Mouse (Mus musculus) gastrocnemius, adult 8-10 months (tissue): ENCODE measurements around the gene Arl2. TPM values are rescaled to one million over a fixed set of nuclear protein-coding genes. Genes with fewer than 3 reads are reported as not detected.
"Not testable (repeated sequence)": the region's sequence is repeated elsewhere in the genome, so short reads cannot be mapped to it uniquely, and the experiment has no call there.

Source experiments
- DNase-seq, 2 experiments: peaks; one replicate each; pipeline ENCODE4 v3.0.0; 2022; ENCODE audit warnings: low spot score in 2 of 2
- total RNA-seq, 4 experiments: library from RNA; stranded (reverse); gene quantifications; 2 replicates each; pipeline ENCODE4 v1.2.4; 2022

Arl2 gene
- 10 to 100 TPM; 68.5 to 81.8 (median 69.9) TPM for total RNA-seq

DNA sequence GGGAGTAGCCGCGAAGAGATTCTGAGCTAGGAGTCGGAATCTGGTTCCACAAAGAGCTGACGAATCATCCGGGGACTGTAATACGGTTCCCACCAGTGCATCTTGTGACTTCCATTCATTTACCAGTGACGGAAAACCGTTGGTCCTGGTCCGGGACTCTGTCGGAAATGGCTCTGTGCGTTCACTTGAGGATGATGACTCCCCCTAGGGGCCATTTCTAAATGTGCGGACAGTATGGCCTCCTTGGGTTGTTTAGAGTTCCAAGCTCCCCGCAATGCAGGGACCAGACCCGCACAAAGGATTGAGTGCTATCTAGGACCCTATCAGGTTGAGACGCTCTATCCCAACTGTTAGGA is at the start of gene Arl2:
Gene Arl2, minus strand, starts transcription at position 155 of the 356 bp plus-strand sequence.
- peak; percentile 57 to 60 for DNase-seq

DNA sequence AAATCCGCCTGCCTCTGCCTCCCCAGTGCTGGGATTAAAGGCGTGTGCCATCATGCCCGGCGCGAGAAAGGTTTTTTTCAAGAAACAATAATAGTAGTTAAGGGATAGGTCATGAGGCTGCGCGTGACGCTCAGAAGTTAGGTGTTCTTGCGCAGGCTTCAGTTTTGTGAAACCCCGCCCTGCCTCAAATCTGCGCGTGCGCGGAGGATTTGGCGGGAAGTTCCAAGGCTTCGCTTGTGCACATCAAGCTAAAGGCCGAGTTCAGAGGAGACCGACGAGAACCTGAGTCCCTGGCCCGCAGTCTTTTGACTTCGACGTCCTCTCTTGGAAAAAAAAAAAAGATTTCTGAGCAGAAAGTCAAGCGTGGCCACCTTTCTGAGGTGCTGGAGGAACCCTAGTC is 42.8 kb upstream of the Arl2 start, which contains the start of gene Majin:
Gene Majin, plus strand, starts transcription at position 258 of the 400 bp plus-strand sequence.
- no peak for DNase-seq

DNA sequence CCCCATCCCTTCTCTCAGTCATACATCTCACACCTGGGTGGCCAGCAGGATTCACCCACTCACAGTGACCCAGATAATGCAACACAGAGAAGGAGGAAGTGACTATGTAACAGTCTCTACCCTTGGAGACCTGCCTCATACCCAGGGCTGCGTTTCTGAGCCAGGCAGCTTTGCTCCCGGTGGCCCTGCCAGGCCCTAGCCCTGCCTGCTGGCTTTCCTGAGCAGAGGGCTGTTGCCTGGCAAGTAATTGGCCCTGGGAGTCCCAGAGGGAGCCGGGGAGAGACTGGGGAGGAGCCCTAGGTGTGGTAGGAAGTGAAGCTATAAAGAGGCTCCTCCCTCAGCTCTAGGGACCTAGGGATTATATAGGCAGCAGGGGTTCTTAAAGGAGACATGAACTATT is 41.2 kb upstream of the Arl2 start:
- DNase-seq, result no peak

DNA sequence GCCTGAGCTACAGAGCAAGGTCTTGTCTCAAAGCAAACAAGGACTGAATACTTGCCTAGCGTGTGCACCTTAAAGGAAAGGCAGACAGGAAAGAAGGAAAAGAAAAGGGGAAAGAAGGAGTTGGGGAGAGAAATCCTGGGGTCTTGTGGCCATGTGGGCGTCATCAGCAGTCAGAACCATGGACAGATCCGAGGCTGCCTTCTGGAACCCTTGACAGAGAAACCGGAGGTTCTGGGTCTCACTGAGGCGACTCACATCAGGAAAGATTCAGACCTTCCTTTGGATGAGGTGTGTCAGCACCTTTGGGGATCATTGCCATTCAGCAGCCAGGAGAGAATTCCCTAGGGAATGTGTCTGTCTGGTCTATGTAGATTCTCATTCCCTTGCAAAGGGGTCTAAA is 40.3 kb upstream of the Arl2 start:
- DNase-seq, result no peak

DNA sequence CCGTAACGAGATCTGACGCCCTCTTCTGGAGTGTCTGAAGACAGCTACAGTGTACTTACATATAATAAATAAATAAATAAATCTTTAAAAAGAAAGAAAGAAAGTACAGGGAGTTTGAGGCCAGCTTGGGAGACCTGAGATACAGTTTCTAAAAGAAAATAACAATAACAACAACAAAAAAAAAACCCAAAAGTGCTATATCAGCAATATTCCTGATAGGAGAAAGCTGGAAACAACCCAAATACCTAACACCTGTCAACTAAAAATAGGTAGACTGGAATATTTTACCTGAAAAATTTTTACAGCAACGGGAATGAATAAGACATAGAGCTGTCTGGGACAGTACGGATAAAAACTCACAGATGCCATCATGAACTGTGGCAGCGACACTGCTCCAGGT is 37.4 kb upstream of the Arl2 start:
- DNase-seq, result no peak

DNA sequence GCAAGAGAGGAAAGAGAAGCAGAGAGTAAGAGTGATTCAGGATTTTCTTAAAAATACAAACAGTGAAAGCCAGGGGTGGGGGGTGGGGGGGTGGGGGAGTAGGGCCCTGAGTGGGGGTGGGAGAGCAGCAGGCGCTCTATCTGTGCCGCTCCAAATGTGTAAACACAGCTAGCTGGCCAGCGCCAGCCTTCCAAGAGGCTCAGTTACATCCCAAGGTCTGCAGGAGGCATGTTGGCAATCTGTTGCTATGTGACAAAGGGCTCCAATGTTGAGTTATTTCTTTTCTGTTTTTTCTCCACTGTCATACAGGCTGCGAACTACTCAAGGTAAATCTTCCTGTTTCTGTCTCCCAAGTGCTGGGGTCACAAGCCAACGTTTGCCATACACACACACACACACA is 33.4 kb upstream of the Arl2 start:
- DNase-seq, result no peak

DNA sequence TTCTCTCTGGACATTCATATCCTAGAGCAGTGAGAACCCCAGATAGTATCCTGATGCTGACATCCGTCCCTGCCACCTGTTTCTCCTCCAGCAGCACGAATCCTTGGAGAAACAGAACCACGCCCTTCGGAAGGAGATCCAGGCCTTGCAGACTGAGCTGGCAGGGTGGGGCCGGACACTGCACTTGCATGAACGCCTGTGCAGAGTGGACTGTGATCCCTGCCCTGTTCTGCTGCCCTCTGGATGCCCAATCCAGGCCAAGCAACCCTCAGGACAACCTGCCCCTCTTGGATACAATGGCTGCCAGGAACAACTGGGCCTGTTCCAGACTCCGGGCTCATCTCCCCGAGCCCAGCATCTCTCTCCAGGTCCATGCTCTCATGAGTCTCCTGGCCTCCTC is 29.9 kb upstream of the Arl2 start:
- DNase-seq, result no peak

DNA sequence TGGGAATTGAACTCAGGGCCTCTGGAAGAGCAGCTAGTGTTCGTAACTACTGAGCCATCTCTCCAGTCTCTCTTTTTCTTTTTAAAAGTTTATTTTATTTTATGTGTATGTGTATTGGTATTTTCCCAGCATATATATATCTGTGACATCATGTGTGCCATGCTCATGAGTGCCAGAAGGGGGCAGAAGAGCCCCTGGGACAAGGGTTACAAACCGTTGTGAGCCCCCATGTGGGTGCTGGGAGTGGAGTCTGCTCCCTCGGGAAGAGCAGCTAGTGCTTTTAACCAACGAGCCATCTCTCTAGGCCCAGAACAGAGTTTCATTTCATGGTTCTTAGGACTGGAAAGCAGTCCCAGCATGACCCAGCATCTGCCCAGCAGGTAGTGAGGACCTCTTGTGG is 25.4 kb upstream of the Arl2 start:
- DNase-seq, result no peak

DNA sequence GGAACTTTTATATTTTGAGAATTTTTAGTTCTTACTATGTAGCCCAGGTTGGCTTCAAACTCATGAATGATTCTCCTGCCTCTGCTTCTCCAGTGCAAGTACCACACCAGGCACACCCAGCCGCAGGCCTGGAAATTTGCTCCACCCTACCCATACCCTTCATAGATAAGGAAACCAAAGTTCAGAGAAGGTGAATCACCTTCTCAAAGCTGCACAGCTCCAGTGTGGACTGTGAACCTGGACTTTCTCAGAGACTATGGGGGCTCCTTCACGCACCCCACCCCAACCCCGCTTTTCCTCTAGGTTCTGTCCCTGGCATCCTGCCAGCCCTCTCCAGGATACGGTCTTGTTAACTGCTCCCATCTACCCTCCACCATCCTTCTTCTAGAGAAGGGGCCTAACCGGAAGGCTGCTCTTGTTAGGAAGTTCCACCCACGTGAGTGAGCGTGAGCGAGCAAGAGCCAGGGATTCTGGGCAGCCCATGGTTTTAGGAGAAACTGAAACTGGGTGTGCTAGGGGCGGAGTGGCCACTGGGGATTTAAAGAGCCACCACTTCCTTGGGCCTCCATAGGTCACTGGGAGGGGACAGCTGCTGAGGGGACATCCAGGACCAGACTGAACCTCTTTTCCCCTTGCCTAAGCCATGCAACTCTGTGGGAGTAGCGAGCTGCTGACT is 22.7 kb upstream of the Arl2 start:
- DNase-seq, result peak; percentile 11 to 20

DNA sequence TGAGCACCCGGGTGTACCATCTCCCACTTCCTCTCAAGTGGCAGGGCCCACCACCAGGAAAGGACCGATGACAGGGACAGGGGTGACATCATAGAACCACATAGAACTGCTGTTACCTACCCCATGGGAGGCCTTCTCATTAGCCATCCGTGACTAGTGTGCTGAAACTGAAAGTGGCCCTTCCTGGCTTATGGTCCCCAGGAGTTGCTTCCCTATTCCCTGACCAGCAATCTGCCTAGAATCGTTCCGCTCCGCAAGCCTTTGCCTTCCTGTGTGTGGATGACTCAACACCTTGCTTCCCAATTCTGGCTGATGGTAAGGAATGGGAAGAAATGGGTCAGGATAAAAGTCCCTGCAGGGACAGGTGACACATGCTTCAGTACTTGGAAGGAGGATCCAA is 15.9 kb upstream of the Arl2 start:
- no peak for DNase-seq

DNA sequence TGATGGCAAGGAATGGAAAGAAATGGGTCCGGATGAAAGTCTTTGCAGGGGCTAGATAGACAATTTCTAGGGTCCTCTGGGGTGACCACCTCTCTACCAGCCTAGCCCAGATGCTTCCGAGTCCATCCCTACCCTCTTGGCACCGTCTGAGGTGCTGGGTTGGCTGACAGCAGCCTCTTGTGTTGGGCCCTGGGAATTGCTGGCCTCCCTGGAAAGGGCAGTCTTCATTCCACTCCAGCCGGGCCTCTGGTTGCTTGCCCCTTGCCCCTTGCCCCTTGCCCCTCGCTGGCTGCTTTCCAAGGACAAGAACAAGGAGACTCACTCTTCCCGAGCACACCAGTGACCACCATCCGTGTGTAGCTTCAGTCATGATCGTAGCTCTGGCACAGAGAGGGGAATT is 15.0 kb upstream of the Arl2 start:
- DNase-seq, result no peak

DNA sequence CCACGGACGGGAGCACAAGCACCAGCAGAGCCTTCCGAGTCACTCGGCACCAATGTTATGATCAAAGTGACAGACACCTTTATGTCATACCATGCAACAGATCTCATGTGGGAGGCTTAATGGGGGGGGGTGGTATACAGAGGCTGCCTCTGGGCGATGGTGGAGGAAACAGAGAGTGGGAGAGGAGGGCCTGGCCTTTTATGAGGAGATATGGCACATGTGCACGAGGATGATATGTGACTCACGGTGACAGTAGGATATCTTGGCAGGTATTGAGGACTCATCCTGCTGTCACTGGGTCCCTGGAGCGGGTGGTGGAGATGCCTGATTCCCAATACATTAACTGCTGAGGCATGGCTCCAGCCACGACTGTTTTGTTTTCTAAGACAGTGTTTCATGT is 13.8 kb upstream of the Arl2 start:
- no peak for DNase-seq

DNA sequence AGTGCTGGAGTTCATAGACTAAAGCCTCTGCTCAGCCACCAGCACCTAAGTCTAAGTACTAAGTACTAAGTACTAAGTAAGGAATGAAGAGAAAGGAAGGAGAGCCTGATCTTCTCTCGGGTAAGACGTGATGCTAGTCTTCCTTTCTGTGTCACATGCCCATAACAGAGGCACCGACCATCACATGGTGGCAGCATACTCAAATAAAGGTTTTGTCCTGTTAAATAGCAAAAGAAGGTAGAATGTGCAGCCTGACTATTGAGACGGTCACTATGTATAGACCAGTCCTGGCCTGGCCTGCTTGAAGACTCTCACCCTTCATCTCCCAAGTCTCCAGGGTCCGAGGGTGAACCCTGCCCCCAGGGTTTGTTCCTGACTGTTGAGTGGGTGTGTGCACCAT is 3.5 kb upstream of the Arl2 start:
- no peak for DNase-seq

DNA sequence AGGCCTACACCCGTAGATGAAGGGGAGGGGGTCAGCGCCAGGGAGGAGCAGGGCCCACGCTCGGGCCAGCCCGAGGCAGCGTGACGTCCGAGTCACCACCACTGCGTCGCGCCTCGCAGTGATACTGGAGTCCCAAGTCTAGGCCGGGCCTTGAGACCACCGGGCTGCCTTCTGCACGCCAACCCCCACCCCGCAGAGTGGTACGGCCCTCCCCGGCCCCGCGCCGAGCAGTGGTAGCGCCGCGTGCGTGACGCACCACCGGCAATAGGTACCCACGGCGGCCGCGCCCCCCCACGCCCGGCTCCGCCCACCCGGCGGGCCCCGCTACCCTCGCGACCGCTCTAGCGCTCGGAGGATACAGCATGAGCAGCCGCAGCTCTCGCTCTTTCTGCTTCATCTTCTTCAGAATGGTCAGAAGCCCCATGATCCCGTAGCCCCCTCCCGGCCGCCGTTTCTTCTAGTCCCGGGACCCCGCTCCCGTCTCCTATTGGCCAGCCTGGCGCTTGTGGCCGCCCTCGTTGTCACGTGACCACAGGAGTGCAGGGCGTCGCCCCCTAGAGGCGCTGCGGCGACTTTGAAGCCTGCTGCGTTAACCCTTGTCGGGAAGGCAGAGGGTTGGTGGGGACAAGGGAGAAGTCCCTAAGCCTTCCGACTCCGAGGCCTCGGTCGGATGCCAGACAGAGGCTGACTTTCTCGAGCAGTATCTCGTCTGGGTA is 512 bp downstream of the Arl2 start, which contains the start of gene Batf2:
Gene Batf2, plus strand, starts transcription at position 306 of the 716 bp plus-strand sequence.
- DNase-seq, result peak; percentile 82 to 86

DNA sequence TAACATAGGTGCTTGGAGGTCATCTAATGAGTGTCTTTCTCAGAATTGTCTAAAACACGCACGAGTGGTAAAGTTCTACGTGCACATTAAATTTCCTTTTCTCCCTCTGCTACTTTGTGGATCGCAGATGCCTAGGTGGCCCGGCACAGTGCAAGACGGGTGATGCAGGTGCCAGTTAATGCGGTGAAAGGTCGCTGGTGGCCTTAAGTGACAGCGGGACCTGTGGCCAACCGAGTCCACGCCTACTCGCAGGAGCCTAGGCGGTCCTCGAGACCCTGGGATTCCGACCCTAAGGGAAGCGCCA is 1.0 kb downstream of the Arl2 start:
- peak in 1 of 2 experiments; percentile 24 for DNase-seq

DNA sequence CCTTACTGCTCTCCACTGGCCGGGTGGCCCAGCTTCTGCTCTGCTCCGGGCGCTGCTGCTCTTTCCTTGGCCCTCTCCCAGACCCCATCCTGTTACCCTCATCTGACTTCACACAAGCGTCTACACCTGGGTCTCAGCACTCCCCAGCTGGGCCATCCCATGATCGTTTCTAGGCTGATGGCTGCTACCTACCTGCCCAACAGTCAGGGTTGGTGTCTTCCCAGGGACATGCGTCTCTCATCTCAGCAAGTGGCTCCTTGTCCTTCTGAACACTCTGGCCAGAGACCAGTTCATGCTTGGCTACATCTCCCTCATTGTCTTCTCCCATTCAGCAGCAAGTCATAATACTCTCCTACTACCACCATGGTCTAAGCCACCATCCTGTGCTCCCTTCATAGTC is 1.6 kb downstream of the Arl2 start:
- no peak for DNase-seq

DNA sequence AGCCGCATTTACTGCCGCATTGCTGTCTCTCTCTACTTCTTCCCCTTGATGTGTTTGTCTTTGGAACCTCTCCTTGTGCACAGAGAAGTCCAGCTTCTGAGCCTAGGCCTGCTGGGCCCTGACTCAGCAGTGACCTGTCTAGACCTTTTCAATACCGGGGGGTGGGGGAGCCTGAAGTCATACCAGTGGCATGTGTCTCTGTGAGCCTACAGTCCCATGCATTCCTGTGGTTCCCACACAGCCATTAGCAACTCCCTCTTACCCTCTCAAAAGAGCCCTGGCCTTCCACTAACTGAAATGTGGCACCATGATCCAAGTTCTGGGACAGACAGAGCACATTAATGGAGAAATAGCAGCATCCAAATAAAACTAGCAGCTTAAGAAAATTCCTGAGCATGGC is 5.0 kb downstream of the Arl2 start:
- DNase-seq, result no peak

DNA sequence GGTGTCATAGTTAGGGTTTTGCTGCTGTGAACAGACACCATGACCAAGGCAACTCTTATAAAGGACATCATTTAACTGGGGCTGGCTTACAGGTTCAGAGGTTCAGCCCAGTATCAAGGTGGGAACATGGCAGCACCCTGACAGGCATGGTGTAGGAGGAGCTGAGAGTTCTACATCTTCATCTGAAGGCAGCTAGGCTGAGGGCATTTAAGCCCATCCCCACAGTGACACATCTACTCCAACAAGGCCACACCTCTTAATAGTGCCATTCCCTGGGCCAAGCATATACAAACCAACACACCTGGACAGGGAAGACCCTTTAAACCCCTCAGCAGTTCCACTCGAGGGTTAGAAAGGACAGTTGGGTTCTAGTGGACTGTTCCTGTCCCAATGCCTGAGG is 8.2 kb downstream of the Arl2 start:
- not testable (repeated sequence) for DNase-seq

DNA sequence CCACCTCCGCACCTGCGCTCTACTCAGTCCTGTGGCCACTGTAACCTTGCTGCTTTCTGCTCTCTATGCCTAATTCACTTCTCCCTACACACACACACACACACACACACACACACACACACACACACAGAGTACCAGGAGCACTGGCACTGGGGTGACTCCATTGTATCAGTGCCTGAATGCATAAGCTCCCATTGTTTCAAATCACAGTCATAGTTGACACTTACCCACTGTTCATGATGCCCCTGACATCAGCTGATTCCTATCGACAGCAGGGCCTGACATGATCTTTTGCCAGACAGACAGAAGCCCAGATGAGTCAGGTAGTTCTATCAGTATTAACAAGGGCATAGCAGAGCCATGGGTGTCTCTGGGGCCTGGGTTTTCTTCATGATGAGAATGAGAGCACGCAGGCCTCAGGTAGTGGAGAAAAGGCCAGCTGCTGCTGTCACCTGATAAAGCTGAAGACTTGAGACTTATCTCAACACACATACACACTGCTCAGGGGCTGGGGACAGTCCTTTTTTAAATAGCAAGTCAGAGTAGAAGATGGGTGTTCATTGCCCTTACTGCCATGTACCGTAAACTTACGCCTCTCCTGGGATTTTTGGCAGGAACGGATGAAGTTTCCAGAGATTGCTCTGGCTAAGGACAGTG is 9.0 kb downstream of the Arl2 start:
- no peak for DNase-seq

DNA sequence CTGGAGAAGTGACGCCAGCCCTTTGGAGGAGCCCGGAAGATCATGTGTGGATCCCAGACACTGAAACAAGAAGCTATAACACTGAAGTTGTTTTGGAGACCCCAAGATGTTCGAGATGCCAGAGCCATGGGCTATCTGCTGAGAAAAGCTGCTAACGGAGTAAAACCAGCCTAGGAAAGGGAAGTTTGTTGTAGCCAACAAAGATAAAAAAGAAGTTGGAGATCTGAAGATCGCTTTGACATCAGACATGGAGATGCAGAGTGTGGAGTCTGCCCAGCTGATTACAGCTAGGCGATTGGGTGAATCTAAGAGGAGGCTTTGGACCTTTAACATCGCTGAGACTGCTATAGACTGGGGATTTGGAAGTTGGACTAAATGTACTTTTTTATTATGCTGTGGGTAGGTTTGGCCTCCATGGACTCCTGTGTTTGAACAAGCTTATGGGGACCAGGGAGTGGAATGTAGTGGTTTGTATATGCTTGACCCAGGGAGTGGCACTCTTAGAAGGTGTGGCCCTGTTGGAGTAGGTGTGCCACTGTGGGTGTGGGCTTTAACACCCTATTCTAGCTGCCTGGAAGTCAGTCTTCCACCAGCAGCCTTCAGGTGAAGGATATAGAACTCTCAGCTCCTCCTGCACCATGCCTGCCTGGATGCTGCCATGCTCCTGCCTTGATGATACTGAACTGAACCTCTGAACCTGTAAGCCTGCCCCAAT is 10.8 kb downstream of the Arl2 start:
- DNase-seq, result not testable (repeated sequence)

DNA sequence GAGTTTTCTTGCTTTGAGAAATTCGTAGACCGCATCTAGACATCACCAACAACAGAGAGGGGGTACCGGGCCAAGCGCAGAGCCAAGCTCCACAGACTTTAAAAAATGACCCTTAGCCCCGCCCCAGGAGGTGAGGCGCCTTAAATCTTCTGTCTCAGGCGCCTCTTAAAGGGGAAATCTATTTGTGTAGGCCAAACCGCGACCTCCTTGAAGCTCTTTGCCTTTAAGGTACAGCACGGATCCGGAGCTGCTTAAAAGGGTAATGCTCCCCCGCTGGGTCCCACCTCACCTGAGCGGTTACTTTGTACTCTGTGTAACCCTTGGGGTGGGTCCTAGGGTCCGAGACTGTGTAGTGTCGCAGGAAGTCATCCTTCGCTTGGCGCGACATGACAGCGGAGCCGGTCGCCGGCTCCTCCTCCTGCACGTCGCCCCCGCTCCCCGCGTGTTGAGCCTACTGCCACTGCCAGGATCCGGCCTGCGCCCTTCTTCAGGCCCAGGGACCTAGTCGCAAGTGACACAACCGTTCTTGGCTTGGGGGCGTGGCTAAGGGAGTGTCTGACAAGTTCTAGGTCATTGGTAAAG is 13.5 kb downstream of the Arl2 start, which contains the start of gene Snx15:
Gene Snx15, minus strand, starts transcription at position 545 of the 582 bp plus-strand sequence.
- peak; percentile 93 to 96 for DNase-seq
